Mouse (Mus musculus) c-Kit-positive CD71-positive TER-119-negative erythroid progenitor cells, embryonic 14.5 days (primary cell): ENCODE data around the gene Wsb2.
"Not testable (repeated sequence)": the region's sequence is repeated elsewhere in the genome, so short reads cannot be mapped to it uniquely, and the experiment has no call there.

Source experiments
- DNase-seq: peaks from one replicate; pipeline ENCODE4 v3.0.0-alpha.2; 2013; ENCODE audit warnings: low read depth

The Wsb2 gene

GRCm38 (mm10) chr5:117357478-117358247, 559 bp downstream of the Wsb2 start:
- no peak for DNase-seq

GRCm38 (mm10) chr5:117358248-117358630, 1.1 kb downstream of the Wsb2 start:
- no peak for DNase-seq

DNA sequence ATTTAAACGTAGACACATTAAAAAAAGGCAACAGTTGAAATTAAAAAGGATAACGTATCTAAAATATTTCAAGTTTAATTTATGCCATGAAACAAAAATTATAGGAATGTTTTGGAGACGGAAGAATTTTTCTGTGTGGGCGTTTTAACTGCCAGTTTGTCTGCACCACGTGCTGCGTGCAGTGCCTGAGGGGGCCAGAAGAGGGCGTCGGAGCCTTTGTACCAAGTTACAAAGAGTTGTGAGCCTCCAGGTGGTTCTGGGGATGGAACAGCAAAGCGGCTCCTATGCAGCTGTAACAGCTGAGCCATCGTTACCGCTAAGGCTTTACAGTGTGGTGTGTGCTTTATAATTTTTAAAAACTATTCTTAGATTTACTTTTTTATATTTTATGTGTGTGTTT, 1.6 kb downstream of the Wsb2 start:
- peak; percentile 63 for DNase-seq

DNA sequence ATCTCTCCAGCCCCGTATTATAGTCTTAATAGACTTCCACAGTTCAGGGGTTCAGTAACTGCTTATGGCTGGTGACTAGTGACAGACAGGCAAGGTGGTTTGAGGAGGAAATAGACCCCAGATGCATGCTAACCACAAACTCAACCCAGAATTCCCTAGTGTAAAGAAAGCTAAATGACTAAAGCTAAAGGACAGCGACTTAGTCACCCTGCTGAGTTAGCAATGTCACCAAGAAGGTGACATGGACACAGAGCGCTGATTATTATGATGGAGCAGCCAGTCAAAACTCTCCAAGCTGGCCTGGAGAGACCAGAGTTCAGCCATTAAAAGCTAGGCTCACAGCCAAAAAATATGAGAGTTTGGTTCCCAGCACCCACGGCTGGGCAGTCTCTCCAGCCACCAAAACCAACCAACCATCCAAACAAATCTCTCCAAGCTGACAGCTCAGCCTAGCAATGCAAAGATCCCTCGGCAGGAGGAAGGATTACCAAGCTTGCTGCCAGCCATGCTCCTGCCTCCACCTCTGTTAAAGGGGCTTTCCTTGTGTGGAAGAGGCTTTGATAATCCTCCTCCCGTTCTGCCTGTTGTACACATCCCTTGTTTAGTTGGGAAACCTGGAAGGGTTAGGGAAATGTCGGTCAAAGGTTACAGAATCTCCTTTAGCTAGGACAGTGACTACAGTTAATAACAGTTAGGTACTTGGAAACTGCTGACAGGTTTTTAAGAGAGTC, 2.6 kb downstream of the Wsb2 start:
- no peak for DNase-seq

GRCm38 (mm10) chr5:117360228-117360515, 3.1 kb downstream of the Wsb2 start:
- DNase-seq: no peak

GRCm38 (mm10) chr5:117360631-117361541, 3.8 kb downstream of the Wsb2 start:
- DNase-seq: no peak

DNA sequence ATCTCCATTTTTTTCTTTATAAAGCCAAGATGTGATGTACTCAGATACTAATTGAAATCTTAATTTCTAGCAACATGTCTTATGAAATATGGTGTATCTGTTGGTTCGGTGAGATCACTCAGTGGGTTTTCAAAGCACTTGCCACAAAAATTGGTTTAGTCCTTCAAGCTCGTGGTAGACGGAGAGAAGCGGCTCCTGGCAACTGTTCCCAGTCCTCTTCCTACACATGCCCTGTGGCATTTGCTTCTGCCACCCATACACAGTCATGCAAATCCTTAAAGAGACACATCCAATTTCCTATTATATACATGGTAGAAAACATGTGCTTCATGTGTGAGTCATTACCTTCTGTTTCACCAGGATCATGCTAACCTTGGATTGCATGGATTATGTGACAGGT, 4.5 kb downstream of the Wsb2 start:
- no peak for DNase-seq

DNA sequence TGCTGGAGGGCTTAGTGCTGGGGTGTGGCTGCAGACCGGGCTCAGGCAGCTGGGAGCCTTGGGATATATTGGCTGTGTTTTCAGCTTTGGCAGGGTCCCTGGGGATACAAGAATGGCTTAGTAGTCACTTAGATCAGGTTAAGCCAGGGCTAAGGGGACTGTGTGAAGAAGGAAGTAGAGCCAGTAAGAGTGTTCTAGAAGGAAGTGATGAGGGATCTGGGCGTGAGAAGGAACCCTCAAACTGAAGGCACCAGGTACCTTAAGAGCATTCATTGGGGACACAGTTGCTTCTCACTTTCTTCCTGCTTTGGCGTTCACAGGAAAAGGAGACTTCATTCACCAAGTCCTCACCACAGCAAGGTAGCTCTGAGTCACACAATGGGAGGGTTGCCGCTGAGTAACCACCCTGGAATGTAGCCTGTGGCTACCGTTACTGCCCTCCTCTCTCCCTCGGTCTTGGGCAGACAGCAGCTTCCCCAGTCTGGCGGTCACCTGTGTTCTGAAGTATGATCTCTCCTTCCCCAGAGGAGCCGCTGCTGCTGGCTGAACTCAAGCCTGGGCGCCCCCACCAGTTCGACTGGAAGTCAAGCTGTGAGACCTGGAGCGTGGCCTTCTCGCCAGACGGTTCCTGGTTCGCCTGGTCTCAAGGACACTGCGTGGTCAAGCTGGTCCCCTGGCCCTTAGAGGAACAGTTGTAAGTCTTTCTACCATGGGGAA, 6.1 kb downstream of the Wsb2 start:
- DNase-seq: no peak

DNA sequence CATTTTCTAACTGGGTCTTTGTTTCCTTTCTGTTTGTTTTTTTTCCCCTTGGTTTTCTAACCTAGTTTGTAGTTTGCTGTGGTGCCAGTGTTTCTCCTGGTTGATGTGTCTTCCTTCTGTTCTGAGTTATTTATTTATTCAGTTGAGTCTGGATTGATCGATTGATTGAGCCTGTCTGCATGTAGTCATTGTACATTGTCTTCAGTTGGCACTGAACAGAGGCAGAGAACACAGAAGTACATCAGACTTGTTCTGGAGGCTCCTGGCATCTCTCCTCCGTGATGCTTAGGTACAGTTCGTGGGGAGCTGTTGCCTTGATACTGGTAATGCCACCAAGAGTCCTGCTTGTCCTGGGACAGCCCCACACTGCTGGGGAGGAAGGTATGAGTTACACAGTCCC, 7.7 kb downstream of the Wsb2 start:
- DNase-seq: no peak

- DNase-seq: no peak
Observed at GRCm38 (mm10) chr5:117365904-117366561, 8.9 kb downstream of the Wsb2 start.

DNA sequence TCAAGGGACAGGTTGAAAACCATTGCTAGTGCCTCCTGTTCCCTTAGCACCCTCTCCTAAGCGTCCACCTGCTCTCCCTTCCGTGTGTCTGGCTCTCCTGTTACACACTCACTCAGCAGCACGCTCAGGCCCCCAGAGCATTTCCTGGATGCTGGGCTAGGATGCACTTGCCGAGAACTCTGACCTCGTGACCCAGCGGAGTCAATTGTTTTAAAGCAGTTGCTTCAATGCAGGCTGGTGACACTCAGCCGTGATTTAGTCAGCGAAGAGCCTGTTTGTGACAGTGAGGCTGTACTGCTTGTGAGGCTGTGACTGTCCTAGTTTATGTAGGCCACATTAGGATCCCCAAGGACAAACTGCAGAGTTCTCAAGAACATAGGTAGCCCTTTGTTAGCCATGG, 10.1 kb downstream of the Wsb2 start:
- DNase-seq: no peak

- DNase-seq: no peak
Observed at GRCm38 (mm10) chr5:117370592-117370991, 13.5 kb downstream of the Wsb2 start.

- no peak for DNase-seq
Observed at GRCm38 (mm10) chr5:117373418-117373817, 16.3 kb downstream of the Wsb2 start.

GRCm38 (mm10) chr5:117374372-117375049, 17.4 kb downstream of the Wsb2 start:
- no peak for DNase-seq

DNA sequence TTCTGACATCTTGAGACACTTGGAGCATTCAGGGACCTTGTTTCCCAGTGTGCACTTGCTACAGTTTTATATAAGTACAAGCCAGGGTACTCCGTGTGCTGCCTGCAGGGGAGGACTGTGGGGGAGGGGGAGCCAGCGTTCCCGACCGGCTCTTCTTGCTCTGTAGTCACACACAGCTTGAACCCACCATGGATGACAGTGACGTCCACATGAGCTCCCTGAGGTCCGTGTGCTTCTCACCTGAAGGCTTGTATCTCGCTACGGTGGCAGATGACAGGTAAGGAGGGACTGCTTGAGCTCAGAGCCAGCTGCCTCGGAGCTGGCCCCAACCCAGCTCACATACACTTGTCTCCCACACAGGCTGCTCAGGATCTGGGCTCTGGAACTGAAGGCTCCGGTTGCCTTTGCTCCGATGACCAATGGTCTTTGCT, 19.2 kb downstream of the Wsb2 start:
- DNase-seq: no peak

GRCm38 (mm10) chr5:117377731-117378130, 20.6 kb downstream of the Wsb2 start:
- DNase-seq: not testable (repeated sequence)

DNA sequence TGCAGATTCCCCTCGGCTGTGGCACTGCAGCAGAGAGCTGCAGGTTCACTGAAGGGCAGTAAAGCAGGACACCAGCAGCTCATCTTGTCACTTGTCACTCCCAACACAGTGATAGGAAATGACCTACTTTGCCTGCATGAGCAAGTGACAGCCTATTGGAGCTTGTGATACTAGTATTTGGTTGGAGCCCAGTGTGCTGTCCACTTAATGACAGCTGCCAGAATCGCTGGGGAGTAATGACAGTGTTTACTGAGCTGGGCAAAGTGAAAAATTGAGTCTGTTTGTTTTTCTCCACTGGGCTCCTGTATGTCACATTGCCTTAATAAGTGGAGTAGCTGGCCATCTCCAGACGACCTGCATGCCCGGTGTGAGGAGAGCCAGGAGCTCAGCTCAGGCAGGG, 23.1 kb downstream of the Wsb2 start:
- no peak for DNase-seq

DNA sequence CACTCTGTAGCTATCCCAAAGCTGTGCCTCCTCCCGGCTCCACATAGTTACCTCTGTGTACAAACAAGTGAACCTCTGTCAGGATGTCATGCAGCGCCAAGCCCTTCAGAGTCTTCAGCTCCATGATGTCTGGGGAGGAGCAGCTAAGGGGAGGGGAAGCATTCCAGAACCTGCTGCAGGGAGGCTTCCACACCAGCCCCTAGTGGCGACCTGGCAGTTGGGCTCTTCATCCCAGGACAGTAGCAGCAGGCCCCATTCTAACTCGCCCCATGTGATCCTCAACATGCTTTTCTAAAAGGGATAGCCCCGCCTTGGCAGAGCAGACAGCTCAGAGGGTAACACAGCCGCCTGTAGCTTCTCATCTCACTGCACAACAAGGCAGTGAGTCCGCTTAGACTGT, 24.7 kb downstream of the Wsb2 start:
- DNase-seq: no peak

DNA sequence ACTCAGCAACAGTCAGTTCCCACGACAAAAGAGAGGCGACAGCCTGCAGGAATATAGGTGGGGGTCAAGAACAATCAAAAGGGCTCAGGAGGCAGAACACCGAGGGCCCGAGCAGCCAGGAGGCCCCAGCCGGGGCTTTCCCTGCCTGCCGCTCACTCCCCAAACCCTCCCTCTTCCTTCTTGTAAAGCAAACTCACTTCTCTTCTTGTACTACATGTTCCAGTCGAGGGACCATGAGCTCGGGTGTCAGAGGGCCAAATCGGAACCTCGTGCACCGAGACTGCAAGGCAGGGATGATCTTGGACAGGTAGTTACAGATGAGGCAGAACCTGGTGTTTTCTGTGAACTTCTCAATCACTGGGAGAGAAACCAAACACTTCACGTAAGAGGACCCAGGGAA, 26.1 kb downstream of the Wsb2 start:
- no peak for DNase-seq

GRCm38 (mm10) chr5:117388296-117388751, 31.2 kb downstream of the Wsb2 start:
- DNase-seq: peak; percentile 58

GRCm38 (mm10) chr5:117388877-117389276, 31.8 kb downstream of the Wsb2 start, which contains the start of gene Rfc5:
Rfc5 (minus strand) TSS chr5:117389047.
- DNase-seq: peak; percentile 93
